In genomic region chr11:120518027-120518426, GRCm38 (mm10) we compare ENCODE assay signal across 9 mouse cellular contexts. TPM values are rescaled to one million over a fixed set of nuclear protein-coding genes. Genes with fewer than 3 reads are reported as not detected.
DNase-seq lines count a peak whose midpoint lies in the region; ATAC-seq and TF ChIP-seq lines count a peak whose summit lies in the region.
"Had no signal": no experiment of that assay in that cellular context is flagged by ENCODE, and none has a peak within 500 bp of the region (broad histone marks: within the 10 kb centered on the region; RNA-seq: fewer than 3 reads in every experiment).

No protein-coding gene starts in this region.

- peak overlapping the region; percentile 59 for H3K27ac ChIP-seq in liver, postnatal 0 days (ENCODE audit: low read depth)
- H3K27ac ChIP-seq: limb, embryonic 12.5 days had no signal

- no peak for TF ChIP-seq EP300 in liver, postnatal 0 days (IDR thresholded peaks at IDR 0.05; ENCODE audit: low read depth)

- H3K4me2 ChIP-seq in liver, postnatal 0 days (ENCODE audit: low read depth, low read length), result 0 out of 2 replicates have a peak overlapping the region, but pooled peaks have one; percentile 22
- H3K4me2 ChIP-seq: limb, embryonic 12.5 days had no signal

- H3K27me3 ChIP-seq in liver, postnatal 0 days (ENCODE audit: insufficient read depth, low read length), result no peaks in the 10 kb centered on the region
- H3K27me3 ChIP-seq: limb, embryonic 12.5 days had no signal

- DNase-seq in 416B (ENCODE audit: low read depth), result peak; percentile 88
- DNase-seq in brain, adult 2 months (ENCODE audit: low read depth, low spot score), result peak; percentile 95
- peak; percentile 62 for DNase-seq in heart, postnatal 4 days
- no peak for DNase-seq in liver, postnatal 0 days
- DNase-seq in telencephalon, adult 2 months (ENCODE audit: low read depth, low spot score), result peak; percentile 95
- no peak for DNase-seq in spleen, adult 18-20 months
- no peak for DNase-seq in c-Kit-positive CD71-positive TER-119-positive erythroid progenitor cells, embryonic 14.5 days (ENCODE audit: low spot score)
- no peak for DNase-seq in cerebellum, postnatal 4 days (ENCODE audit: low spot score in 2 of 2)

- WGBS in liver, postnatal 0 days (ENCODE audit: insufficient replicate concordance), result 32% methylated on average over 6 of the region's 6 CpGs

- H3K36me3 ChIP-seq in liver, postnatal 0 days (replicated peaks; ENCODE audit: insufficient read depth, low read length), result no peaks in the 10 kb centered on the region
- H3K36me3 ChIP-seq: limb, embryonic 12.5 days had no signal

- ATAC-seq in liver, postnatal 0 days, result peak; percentile 14; the same call in 1 of the 2 replicates

- H3K4me1 ChIP-seq in liver, postnatal 0 days (ENCODE audit: insufficient read depth), result peaks cover 18% of the 10 kb centered on the region

- no peak for TF ChIP-seq CTCF in liver, postnatal 0 days (IDR thresholded peaks at IDR 0.05; ENCODE audit: low read depth)

- no peaks in the 10 kb centered on the region for H3K9me3 ChIP-seq in liver, postnatal 0 days (ENCODE audit: low read length)
- H3K9me3 ChIP-seq: limb, embryonic 12.5 days had no signal

- peak overlapping the region; percentile 22 for H3K9ac ChIP-seq in liver, postnatal 0 days (replicated peaks)
- H3K9ac ChIP-seq: limb, embryonic 12.5 days had no signal

- no peak overlapping the region for H3K4me3 ChIP-seq in liver, postnatal 0 days (ENCODE audit: low read depth, low read length)
- H3K4me3 ChIP-seq: limb, embryonic 12.5 days had no signal

RNA-seq across cellular contexts. Expression of gene Gcgr, which starts 12.5 kb away (rescaled TPM):
- 1 to 10 TPM; 1.7 to 1.8 TPM for total RNA-seq in heart, postnatal 4 days (2021)
- 58.5 and 66.9 TPM in 2 replicates for polyA plus RNA-seq in liver, postnatal 0 days (2015; fragmentation: Nextera tagmentation; extraction: Ambion mirVana)

RNA-seq across cellular contexts. Expression of gene Slc25a10, which starts 26.4 kb away (rescaled TPM):
- 10 to 100 TPM; 43.7 to 45.7 TPM for total RNA-seq in heart, postnatal 4 days (2021)
- polyA plus RNA-seq in liver, postnatal 0 days (2015; fragmentation: Nextera tagmentation; extraction: Ambion mirVana), result 96.7 and 99.7 TPM in 2 replicates

RNA-seq across cellular contexts. Expression of gene Mcrip1, which starts 31.5 kb away (rescaled TPM):
- total RNA-seq in heart, postnatal 4 days (2021), result 10 to 100 TPM; 76.5 to 82.6 TPM
- 59.2 and 61.0 TPM in 2 replicates for polyA plus RNA-seq in liver, postnatal 0 days (2015; fragmentation: Nextera tagmentation; extraction: Ambion mirVana)

RNA-seq across cellular contexts. Expression of gene Ppp1r27, which starts 32.9 kb away (rescaled TPM):
- total RNA-seq in heart, postnatal 4 days (2021), result under 1 TPM in 1 of 2 experiments, not detected in 1; 0.83 TPM
- 0.19 and 1.5 TPM in 2 replicates for polyA plus RNA-seq in liver, postnatal 0 days (2015; fragmentation: Nextera tagmentation; extraction: Ambion mirVana)
- polyA plus RNA-seq: limb, embryonic 12.5 days had no signal

RNA-seq across cellular contexts. Expression of gene Mrpl12, which starts 33.6 kb away (rescaled TPM):
- total RNA-seq in heart, postnatal 4 days (2021), result 100 to 1,000 TPM; 229 to 250 TPM
- 133 and 139 TPM in 2 replicates for polyA plus RNA-seq in liver, postnatal 0 days (2015; fragmentation: Nextera tagmentation; extraction: Ambion mirVana)

Comparison
In these comparisons a context has a peak if more than half of its experiments do, and no peak if none do; other contexts are left out.
1. DNase-seq: peak in 416B (single experiment), brain, adult 2 months (single experiment), heart, postnatal 4 days (single experiment) and telencephalon, adult 2 months (single experiment); none in liver, postnatal 0 days (single experiment), spleen, adult 18-20 months (0 of 2), c-Kit-positive CD71-positive TER-119-positive erythroid progenitor cells, embryonic 14.5 days (single experiment) and cerebellum, postnatal 4 days (0 of 2).